Mouse (Mus musculus): ENCODE results near the gene Hs1bp3. TPM values are rescaled to one million over a fixed set of nuclear protein-coding genes. Genes with fewer than 3 reads are reported as not detected.

Gene Hs1bp3
- total RNA-seq, 2 experiments from 2014 or later, result 6.2 to 7.7 TPM

GRCm38 (mm10) chr12:8301011-8301814, 12.0 kb upstream of the Hs1bp3 start:
- no peak for DNase-seq

- DNase-seq, result no peak
Observed at GRCm38 (mm10) chr12:8301841-8302431, 11.3 kb upstream of the Hs1bp3 start, which contains the start of gene Gdf7. Gdf7 (minus strand) TSS chr12:8301954.

- no peak for DNase-seq
Observed at GRCm38 (mm10) chr12:8305258-8305657, 8.0 kb upstream of the Hs1bp3 start.

GRCm38 (mm10) chr12:8306432-8306831, 6.8 kb upstream of the Hs1bp3 start:
- peak; percentile 61 for DNase-seq

- DNase-seq, result no peak
Observed at GRCm38 (mm10) chr12:8306910-8307309, 6.3 kb upstream of the Hs1bp3 start.

GRCm38 (mm10) chr12:8310992-8311391, 2.2 kb upstream of the Hs1bp3 start:
- no peak for DNase-seq

- DNase-seq, result no peak
Observed at GRCm38 (mm10) chr12:8312266-8312665, 966 bp upstream of the Hs1bp3 start.

GRCm38 (mm10) chr12:8313773-8314172, 541 bp downstream of the Hs1bp3 start:
- DNase-seq, result no peak

GRCm38 (mm10) chr12:8316541-8316940, 3.3 kb downstream of the Hs1bp3 start:
- no peak for DNase-seq

GRCm38 (mm10) chr12:8320084-8320713, 7.0 kb downstream of the Hs1bp3 start:
- DNase-seq, result peak; percentile 91

- no peak for DNase-seq
Observed at GRCm38 (mm10) chr12:8321506-8321905, 8.3 kb downstream of the Hs1bp3 start.

GRCm38 (mm10) chr12:8324086-8324485, 10.9 kb downstream of the Hs1bp3 start:
- no peak for DNase-seq

- DNase-seq, result no peak
Observed at GRCm38 (mm10) chr12:8325245-8325942, 12.2 kb downstream of the Hs1bp3 start.

GRCm38 (mm10) chr12:8325943-8326522, 12.8 kb downstream of the Hs1bp3 start:
- DNase-seq, result no peak

GRCm38 (mm10) chr12:8326825-8327674, 13.8 kb downstream of the Hs1bp3 start:
- peak; percentile 97 for DNase-seq

- no peak for DNase-seq
Observed at GRCm38 (mm10) chr12:8327675-8328053, 14.4 kb downstream of the Hs1bp3 start.

GRCm38 (mm10) chr12:8329236-8329635, 16.0 kb downstream of the Hs1bp3 start:
- no peak for DNase-seq

GRCm38 (mm10) chr12:8331489-8332173, 18.4 kb downstream of the Hs1bp3 start:
- DNase-seq, result peak; percentile 41

- no peak for DNase-seq
Observed at GRCm38 (mm10) chr12:8332174-8332542, 18.9 kb downstream of the Hs1bp3 start.

GRCm38 (mm10) chr12:8333617-8334016, 20.4 kb downstream of the Hs1bp3 start:
- DNase-seq, result no peak

GRCm38 (mm10) chr12:8334261-8334660, 21.0 kb downstream of the Hs1bp3 start:
- DNase-seq, result peak; percentile 44
